Mouse (Mus musculus): ENCODE data around the gene Pif1.
A peak's percentile ranks its signal among the peaks of the same experiment; 100 is the strongest.

Gene Pif1

GRCm38 (mm10) chr9:65561016-65561415 is 25.9 kb upstream of the Pif1 start:
- peak; percentile 53 for DNase-seq (ENCODE audit: low spot score)

GRCm38 (mm10) chr9:65562081-65562506 is 24.9 kb upstream of the Pif1 start:
- DNase-seq (ENCODE audit: low spot score) = peak; percentile 75

- DNase-seq (ENCODE audit: low spot score) = no peak
Measured at GRCm38 (mm10) chr9:65563073-65563472, 23.9 kb upstream of the Pif1 start.

GRCm38 (mm10) chr9:65564698-65565097 is 22.3 kb upstream of the Pif1 start:
- no peak for DNase-seq (ENCODE audit: low spot score)

- no peak for DNase-seq (ENCODE audit: low spot score)
Measured at GRCm38 (mm10) chr9:65568787-65569186, 18.2 kb upstream of the Pif1 start.

GRCm38 (mm10) chr9:65569491-65569971 is 17.4 kb upstream of the Pif1 start:
- no peak for DNase-seq (ENCODE audit: low spot score)

- DNase-seq (ENCODE audit: low spot score) = no peak
Measured at GRCm38 (mm10) chr9:65572837-65573236, 14.1 kb upstream of the Pif1 start.

GRCm38 (mm10) chr9:65574513-65575392 is 12.2 kb upstream of the Pif1 start:
- DNase-seq (ENCODE audit: low spot score) = no peak

GRCm38 (mm10) chr9:65575393-65576196 is 11.4 kb upstream of the Pif1 start:
- no peak for DNase-seq (ENCODE audit: low spot score)

- peak; percentile 46 for DNase-seq (ENCODE audit: low spot score)
Measured at GRCm38 (mm10) chr9:65576861-65577510, 10.0 kb upstream of the Pif1 start.

- no peak for DNase-seq (ENCODE audit: low spot score)
Measured at GRCm38 (mm10) chr9:65577511-65578196, 9.3 kb upstream of the Pif1 start.

- DNase-seq (ENCODE audit: low spot score) = no peak
Measured at GRCm38 (mm10) chr9:65578801-65579249, 8.1 kb upstream of the Pif1 start.

- DNase-seq (ENCODE audit: low spot score) = peak; percentile 87
Measured at GRCm38 (mm10) chr9:65579781-65580371, 7.1 kb upstream of the Pif1 start, which contains the start of gene Plekho2. Gene Plekho2, minus strand, starts transcription at chr9:65580040.

GRCm38 (mm10) chr9:65580401-65581256 is 6.3 kb upstream of the Pif1 start:
- DNase-seq (ENCODE audit: low spot score) = peak; percentile 87

GRCm38 (mm10) chr9:65583045-65583444 is 3.9 kb upstream of the Pif1 start:
- no peak for DNase-seq (ENCODE audit: low spot score)

- no peak for DNase-seq (ENCODE audit: low spot score)
Measured at GRCm38 (mm10) chr9:65587270-65587572, 261 bp downstream of the Pif1 start.

- no peak for DNase-seq (ENCODE audit: low spot score)
Measured at GRCm38 (mm10) chr9:65587573-65588358, 806 bp downstream of the Pif1 start.

GRCm38 (mm10) chr9:65589091-65589490 is 2.1 kb downstream of the Pif1 start:
- no peak for DNase-seq (ENCODE audit: low spot score)

GRCm38 (mm10) chr9:65592721-65593120 is 5.8 kb downstream of the Pif1 start:
- no peak for DNase-seq (ENCODE audit: low spot score)

- no peak for DNase-seq (ENCODE audit: low spot score)
Measured at GRCm38 (mm10) chr9:65593596-65593995, 6.6 kb downstream of the Pif1 start.
